Mouse (Mus musculus): Measurements from ENCODE around the gene Arhgap6. TPM values are rescaled to one million over a fixed set of nuclear protein-coding genes. Genes with fewer than 3 reads are reported as not detected.

Gene Arhgap6
- total RNA-seq (2021), result 1 to 10 TPM; 2.8 to 3.3 TPM
- 1.7 and 2.2 TPM in 2 replicates for polyA plus RNA-seq (2012; rRNA removed)
- long read RNA-seq, partial matches to known transcripts, result 1 of 1 reads
- long read RNA-seq, other reads (novel, unspliced or antisense), result 0 of 1 reads

GRCm38 (mm10) chrX:168794974-168795858, at the start of gene Arhgap6:
TSS of gene Arhgap6 (plus strand) at chrX:168795099.
- DNase-seq, result peak; percentile 56 to 57
- Histone ChIP-seq H3K36me3 (ENCODE audit: control insufficient read depth, insufficient read depth, low read length) (no peaks in the 10 kb centered on the region), H3K27me3 (ENCODE audit: control insufficient read depth, insufficient read depth, low read length) (no peaks in the 10 kb centered on the region), H3K79me2 (replicated peaks; ENCODE audit: control insufficient read depth, insufficient read depth, low read length) (no peaks in the 10 kb centered on the region), H3K27ac (peak within 1 kb of the TSS; percentile 16), H3K4me3 (peak within 1 kb of the TSS; percentile 51), H3K4me1 (ENCODE audit: control insufficient read depth, insufficient read depth, low read length) (no peaks in the 10 kb centered on the region), H3K9ac (ENCODE audit: low read depth, low read length) (peak within 1 kb of the TSS; percentile 61)
- WGBS, result 16% methylated on average over 48 of the region's 48 CpGs
- intact Hi-C loops (cut with DNase I), result no loop called here
- TF ChIP-seq EP300 (IDR thresholded peaks at IDR 0.05; ENCODE audit: insufficient read depth, low read depth, low read length), result no peak
- no peak for TF ChIP-seq CTCF (IDR thresholded peaks at IDR 0.05)
- no peak for TF ChIP-seq POLR2A (IDR thresholded peaks at IDR 0.05; ENCODE audit: insufficient read depth, low read depth, low read length)

GRCm38 (mm10) chrX:168747011-168747410, 47.9 kb upstream of the Arhgap6 start:
- no peak overlapping the region for H3K4me3 ChIP-seq

GRCm38 (mm10) chrX:168795859-168796848, 1.3 kb downstream of the Arhgap6 start:
- intact Hi-C loops (cut with DNase I), result no loop called here
- Histone ChIP-seq H3K4me1 (ENCODE audit: control insufficient read depth, insufficient read depth, low read length) (no peaks in the 10 kb centered on the region), H3K27ac (no peak overlapping the region; the same call in 1 of the 2 replicates), H3K9ac (ENCODE audit: low read depth, low read length) (peak overlapping the region; percentile 61), H3K27me3 (ENCODE audit: control insufficient read depth, insufficient read depth, low read length) (no peaks in the 10 kb centered on the region), H3K36me3 (ENCODE audit: control insufficient read depth, insufficient read depth, low read length) (no peaks in the 10 kb centered on the region), H3K79me2 (replicated peaks; ENCODE audit: control insufficient read depth, insufficient read depth, low read length) (no peaks in the 10 kb centered on the region), H3K4me3 (peak overlapping the region; percentile 51)
- WGBS, result 14% methylated on average over 55 of the region's 55 CpGs
- peak; percentile 2 to 46 for DNase-seq
- no peak for TF ChIP-seq POLR2A (IDR thresholded peaks at IDR 0.05; ENCODE audit: insufficient read depth, low read depth, low read length)
- TF ChIP-seq EP300 (IDR thresholded peaks at IDR 0.05; ENCODE audit: insufficient read depth, low read depth, low read length), result no peak
- TF ChIP-seq CTCF (IDR thresholded peaks at IDR 0.05), result no peak

More at GRCm38 (mm10) chrX:168747011-168747410, 47.9 kb upstream of the Arhgap6 start:
- TF ChIP-seq CTCF (IDR thresholded peaks at IDR 0.05) (no peak), EP300 (IDR thresholded peaks at IDR 0.05; ENCODE audit: insufficient read depth, low read depth, low read length) (no peak), POLR2A (IDR thresholded peaks at IDR 0.05; ENCODE audit: insufficient read depth, low read depth, low read length) (no peak)
- DNase-seq, result no peak
- Histone ChIP-seq H3K27me3 (ENCODE audit: control insufficient read depth, insufficient read depth, low read length) (no peaks in the 10 kb centered on the region), H3K4me1 (ENCODE audit: control insufficient read depth, insufficient read depth, low read length) (no peaks in the 10 kb centered on the region), H3K36me3 (ENCODE audit: control insufficient read depth, insufficient read depth, low read length) (no peaks in the 10 kb centered on the region), H3K79me2 (replicated peaks; ENCODE audit: control insufficient read depth, insufficient read depth, low read length) (no peaks in the 10 kb centered on the region), H3K27ac (no peak overlapping the region), H3K9ac (ENCODE audit: low read depth, low read length) (no peak overlapping the region)
- intact Hi-C loops (cut with DNase I), result no loop called here
- 26% methylated on average over 2 of the region's 2 CpGs for WGBS

GRCm38 (mm10) chrX:168804677-168805076, 9.8 kb downstream of the Arhgap6 start:
- WGBS, result 71% methylated on average over 2 of the region's 2 CpGs
- DNase-seq, result no peak
- intact Hi-C loops (cut with DNase I), result no loop called here
- no peaks in the 10 kb centered on the region for H3K36me3 ChIP-seq (ENCODE audit: control insufficient read depth, insufficient read depth, low read length)
- no peak overlapping the region for H3K27ac ChIP-seq
- no peaks in the 10 kb centered on the region for H3K4me1 ChIP-seq (ENCODE audit: control insufficient read depth, insufficient read depth, low read length)
- TF ChIP-seq EP300 (IDR thresholded peaks at IDR 0.05; ENCODE audit: insufficient read depth, low read depth, low read length), result no peak
- TF ChIP-seq CTCF (IDR thresholded peaks at IDR 0.05), result no peak
- TF ChIP-seq POLR2A (IDR thresholded peaks at IDR 0.05; ENCODE audit: insufficient read depth, low read depth, low read length), result no peak
- no peak overlapping the region for H3K9ac ChIP-seq (ENCODE audit: low read depth, low read length)
- H3K79me2 ChIP-seq (replicated peaks; ENCODE audit: control insufficient read depth, insufficient read depth, low read length), result no peaks in the 10 kb centered on the region
- H3K4me3 ChIP-seq, result no peak overlapping the region
- H3K27me3 ChIP-seq (ENCODE audit: control insufficient read depth, insufficient read depth, low read length), result no peaks in the 10 kb centered on the region

GRCm38 (mm10) chrX:168810513-168811265, 15.8 kb downstream of the Arhgap6 start:
- Histone ChIP-seq H3K79me2 (replicated peaks; ENCODE audit: control insufficient read depth, insufficient read depth, low read length) (no peaks in the 10 kb centered on the region), H3K36me3 (ENCODE audit: control insufficient read depth, insufficient read depth, low read length) (no peaks in the 10 kb centered on the region), H3K4me3 (no peak overlapping the region), H3K9ac (ENCODE audit: low read depth, low read length) (no peak overlapping the region), H3K4me1 (ENCODE audit: control insufficient read depth, insufficient read depth, low read length) (no peaks in the 10 kb centered on the region), H3K27ac (no peak overlapping the region), H3K27me3 (ENCODE audit: control insufficient read depth, insufficient read depth, low read length) (no peaks in the 10 kb centered on the region)
- TF ChIP-seq EP300 (IDR thresholded peaks at IDR 0.05; ENCODE audit: insufficient read depth, low read depth, low read length) (no peak), POLR2A (IDR thresholded peaks at IDR 0.05; ENCODE audit: insufficient read depth, low read depth, low read length) (no peak), CTCF (IDR thresholded peaks at IDR 0.05) (no peak)
- 77% methylated on average over 3 of the region's 3 CpGs for WGBS
- DNase-seq, result no peak
- intact Hi-C loops (cut with DNase I), result no loop called here

Data from heart, adult 2 months (tissue).